Mouse (Mus musculus): ENCODE results near the gene Ttc28. TPM values are rescaled to one million over a fixed set of nuclear protein-coding genes. Genes with fewer than 3 reads are reported as not detected.
A peak's percentile ranks its signal among the peaks of the same experiment; 100 is the strongest.

The Ttc28 gene
- total RNA-seq, 1 experiment: 5.8 TPM

DNA sequence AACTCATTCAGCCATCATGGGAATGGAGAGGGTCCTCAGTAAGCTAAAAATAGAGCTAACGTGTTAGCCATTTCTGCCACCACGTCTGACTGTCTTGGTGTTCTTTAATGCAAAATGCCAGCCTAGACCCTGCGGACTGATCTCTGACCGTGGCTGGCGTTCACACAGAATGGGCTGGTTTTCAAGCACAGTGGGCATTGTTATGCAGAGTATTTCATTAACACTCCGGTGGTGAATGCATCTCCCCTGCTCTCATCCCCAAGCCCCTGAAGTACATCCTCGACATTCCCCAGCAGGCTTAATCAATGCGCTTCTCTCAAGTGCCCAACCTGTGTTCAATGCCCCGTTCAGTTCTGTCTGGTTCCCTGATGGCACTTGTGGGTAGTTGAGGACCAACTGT, 290.8 kb downstream of the Ttc28 start:
- Histone ChIP-seq H3K4me3 (ENCODE audit: insufficient read depth in 1 of 2, low read depth in 1 of 2, low read length in 2 of 2, poor library complexity in 1 of 2, severe bottlenecking in 1 of 2) (no peak overlapping the region), H3K9ac (ENCODE audit: insufficient read depth, low read depth, low read length, poor library complexity, severe bottlenecking) (no peak overlapping the region), H3K9me3 (ENCODE audit: control insufficient read depth, insufficient read depth, low read depth, low read length) (no peaks in the 10 kb centered on the region), H3K4me1 (ENCODE audit: control insufficient read depth in 2 of 2, insufficient read depth in 2 of 2, low read length in 2 of 2, poor library complexity in 1 of 2) (peaks cover 4 to 9% of the 10 kb centered on the region in 2 experiments; a peak in 2 of 4 replicates), H3K36me3 (ENCODE audit: control insufficient read depth, insufficient read depth, low read length, poor library complexity, severe bottlenecking) (no peaks in the 10 kb centered on the region), H3K27ac (ENCODE audit: insufficient read depth, low read depth, low read length, poor library complexity, severe bottlenecking) (no peak overlapping the region)
- TF ChIP-seq ZNF384 (IDR thresholded peaks at IDR 0.05; ENCODE audit: low read depth, low read length) (no peak), MAFK (IDR thresholded peaks at IDR 0.05; ENCODE audit: insufficient read depth, low read depth, low read length) (no peak), ZC3H11A (IDR thresholded peaks at IDR 0.05; ENCODE audit: borderline replicate concordance, low read depth, low read length) (no peak), HCFC1 (IDR thresholded peaks at IDR 0.05; ENCODE audit: borderline replicate concordance, insufficient read depth, low read length) (no peak), CHD2 (IDR thresholded peaks at IDR 0.05; ENCODE audit: low read depth, low read length) (no peak)
- in situ Hi-C loops (cut with MboI; ENCODE audit: low sequenced_read_pairs in 2 of 2, unreplicated experiment in 2 of 2): no loop called here
- peak; percentile 48 for DNase-seq (ENCODE audit: low read depth, low spot score)

- Histone ChIP-seq H3K9ac (ENCODE audit: insufficient read depth, low read depth, low read length, poor library complexity, severe bottlenecking) (no peak overlapping the region), H3K36me3 (ENCODE audit: control insufficient read depth, insufficient read depth, low read length, poor library complexity, severe bottlenecking) (no peaks in the 10 kb centered on the region), H3K4me3 (ENCODE audit: insufficient read depth in 1 of 2, low read depth in 1 of 2, low read length in 2 of 2, poor library complexity in 1 of 2, severe bottlenecking in 1 of 2) (no peak overlapping the region), H3K9me3 (ENCODE audit: control insufficient read depth, insufficient read depth, low read depth, low read length) (no peaks in the 10 kb centered on the region), H3K4me1 (ENCODE audit: control insufficient read depth in 2 of 2, insufficient read depth in 2 of 2, low read length in 2 of 2, poor library complexity in 1 of 2) (peaks cover 6 to 7% of the 10 kb centered on the region in 2 experiments; a peak in 2 of 4 replicates), H3K27ac (ENCODE audit: insufficient read depth, low read depth, low read length, poor library complexity, severe bottlenecking) (no peak overlapping the region)
- in situ Hi-C loops (cut with MboI; ENCODE audit: low sequenced_read_pairs in 2 of 2, unreplicated experiment in 2 of 2): no loop called here
- no peak for DNase-seq (ENCODE audit: low read depth, low spot score)
- TF ChIP-seq CHD2 (IDR thresholded peaks at IDR 0.05; ENCODE audit: low read depth, low read length): no peak
- no peak for TF ChIP-seq ZNF384 (IDR thresholded peaks at IDR 0.05; ENCODE audit: low read depth, low read length)
- no peak for TF ChIP-seq HCFC1 (IDR thresholded peaks at IDR 0.05; ENCODE audit: borderline replicate concordance, insufficient read depth, low read length)
- no peak for TF ChIP-seq MAFK (IDR thresholded peaks at IDR 0.05; ENCODE audit: insufficient read depth, low read depth, low read length)
- no peak for TF ChIP-seq ZC3H11A (IDR thresholded peaks at IDR 0.05; ENCODE audit: borderline replicate concordance, low read depth, low read length)
Observed at GRCm38 (mm10) chr5:111175410-111175809, 295.8 kb downstream of the Ttc28 start.

DNA sequence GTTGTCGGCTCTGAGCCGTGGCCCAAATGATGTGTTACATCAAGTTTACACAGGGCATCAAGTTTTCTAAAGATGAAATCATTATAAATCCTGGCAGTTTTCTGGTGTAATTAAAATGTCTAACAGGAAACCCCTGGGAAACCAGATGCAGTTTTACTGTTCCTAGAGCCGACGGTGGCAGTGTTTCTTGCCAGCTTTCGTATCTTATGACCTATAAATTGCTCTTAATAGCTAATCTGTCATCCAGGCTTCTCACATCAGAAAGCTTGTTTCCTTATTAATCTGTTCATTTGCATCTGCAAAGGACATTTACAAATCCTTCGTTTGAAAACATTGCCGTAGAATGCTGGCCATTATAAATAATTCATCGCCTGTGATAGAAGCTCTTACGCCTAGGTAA, 296.2 kb downstream of the Ttc28 start:
- no peak overlapping the region for H3K4me3 ChIP-seq (ENCODE audit: insufficient read depth in 1 of 2, low read depth in 1 of 2, low read length in 2 of 2, poor library complexity in 1 of 2, severe bottlenecking in 1 of 2)
- no peak overlapping the region for H3K27ac ChIP-seq (ENCODE audit: insufficient read depth, low read depth, low read length, poor library complexity, severe bottlenecking)
- TF ChIP-seq ZNF384 (IDR thresholded peaks at IDR 0.05; ENCODE audit: low read depth, low read length) (no peak), CHD2 (IDR thresholded peaks at IDR 0.05; ENCODE audit: low read depth, low read length) (no peak), ZC3H11A (IDR thresholded peaks at IDR 0.05; ENCODE audit: borderline replicate concordance, low read depth, low read length) (no peak), HCFC1 (IDR thresholded peaks at IDR 0.05; ENCODE audit: borderline replicate concordance, insufficient read depth, low read length) (no peak)
- H3K4me1 ChIP-seq (ENCODE audit: control insufficient read depth in 2 of 2, insufficient read depth in 2 of 2, low read length in 2 of 2, poor library complexity in 1 of 2): peaks cover 4 to 6% of the 10 kb centered on the region in 2 experiments; a peak in 2 of 4 replicates
- no peaks in the 10 kb centered on the region for H3K9me3 ChIP-seq (ENCODE audit: control insufficient read depth, insufficient read depth, low read depth, low read length)
- no peaks in the 10 kb centered on the region for H3K36me3 ChIP-seq (ENCODE audit: control insufficient read depth, insufficient read depth, low read length, poor library complexity, severe bottlenecking)
- DNase-seq (ENCODE audit: low read depth, low spot score): no peak
- in situ Hi-C loops (cut with MboI; ENCODE audit: low sequenced_read_pairs in 2 of 2, unreplicated experiment in 2 of 2): no loop called here
- no peak overlapping the region for H3K9ac ChIP-seq (ENCODE audit: insufficient read depth, low read depth, low read length, poor library complexity, severe bottlenecking)

DNA sequence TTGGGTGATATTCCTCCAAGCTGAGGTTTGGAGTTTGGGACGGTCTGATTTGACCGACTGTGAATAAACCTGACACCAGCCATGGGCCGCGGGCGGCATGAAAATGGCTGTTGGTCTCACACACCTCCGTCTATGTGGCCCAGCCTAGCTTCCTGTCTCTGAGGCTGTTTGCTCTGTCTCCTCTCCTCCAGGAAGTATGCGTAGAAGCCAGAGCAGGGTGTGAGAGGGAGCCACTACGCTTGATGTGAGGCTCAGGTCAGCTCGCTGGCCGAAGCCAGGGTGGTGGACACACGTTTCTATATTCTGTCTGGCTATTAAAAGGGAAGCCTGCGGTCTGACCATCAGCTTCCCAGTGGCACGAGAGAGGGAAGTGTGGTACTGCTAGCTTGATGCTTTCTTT, 296.8 kb downstream of the Ttc28 start:
- Histone ChIP-seq H3K4me1 (ENCODE audit: control insufficient read depth in 2 of 2, insufficient read depth in 2 of 2, low read length in 2 of 2, poor library complexity in 1 of 2) (peaks cover 4 to 5% of the 10 kb centered on the region in 2 experiments; a peak in 2 of 4 replicates), H3K36me3 (ENCODE audit: control insufficient read depth, insufficient read depth, low read length, poor library complexity, severe bottlenecking) (no peaks in the 10 kb centered on the region), H3K27ac (ENCODE audit: insufficient read depth, low read depth, low read length, poor library complexity, severe bottlenecking) (no peak overlapping the region), H3K4me3 (ENCODE audit: insufficient read depth in 1 of 2, low read depth in 1 of 2, low read length in 2 of 2, poor library complexity in 1 of 2, severe bottlenecking in 1 of 2) (no peak overlapping the region), H3K9me3 (ENCODE audit: control insufficient read depth, insufficient read depth, low read depth, low read length) (no peaks in the 10 kb centered on the region), H3K9ac (ENCODE audit: insufficient read depth, low read depth, low read length, poor library complexity, severe bottlenecking) (no peak overlapping the region)
- no peak for TF ChIP-seq ZC3H11A (IDR thresholded peaks at IDR 0.05; ENCODE audit: borderline replicate concordance, low read depth, low read length)
- no peak for TF ChIP-seq CHD2 (IDR thresholded peaks at IDR 0.05; ENCODE audit: low read depth, low read length)
- no peak for TF ChIP-seq HCFC1 (IDR thresholded peaks at IDR 0.05; ENCODE audit: borderline replicate concordance, insufficient read depth, low read length)
- TF ChIP-seq ZNF384 (IDR thresholded peaks at IDR 0.05; ENCODE audit: low read depth, low read length): no peak
- no peak for TF ChIP-seq MAFK (IDR thresholded peaks at IDR 0.05; ENCODE audit: insufficient read depth, low read depth, low read length)
- DNase-seq (ENCODE audit: low read depth, low spot score): no peak
- in situ Hi-C loops (cut with MboI; ENCODE audit: low sequenced_read_pairs in 2 of 2, unreplicated experiment in 2 of 2): no loop called here
